Mouse (Mus musculus): ENCODE data around the gene Rassf3. TPM values are rescaled to one million over a fixed set of nuclear protein-coding genes. Genes with fewer than 3 reads are reported as not detected.

The Rassf3 gene
- total RNA-seq, 2 experiments from 2014 or later, result 82.2 to 85.0 TPM

GRCm38 (mm10) chr10:121459124-121459853 lies 16.9 kb downstream of the Rassf3 start:
- no peak for DNase-seq

- DNase-seq, result no peak
Observed at GRCm38 (mm10) chr10:121458408-121458807, 17.7 kb downstream of the Rassf3 start.

GRCm38 (mm10) chr10:121457381-121457780 lies 18.8 kb downstream of the Rassf3 start:
- DNase-seq, result no peak

- DNase-seq, result no peak
Observed at GRCm38 (mm10) chr10:121455517-121455916, 20.6 kb downstream of the Rassf3 start.

- DNase-seq, result no peak
Observed at GRCm38 (mm10) chr10:121454708-121455475, 21.3 kb downstream of the Rassf3 start.

GRCm38 (mm10) chr10:121454033-121454432 lies 22.1 kb downstream of the Rassf3 start:
- DNase-seq, result no peak

- DNase-seq, result no peak
Observed at GRCm38 (mm10) chr10:121445808-121446207, 30.3 kb downstream of the Rassf3 start.

GRCm38 (mm10) chr10:121444198-121444597 lies 31.9 kb downstream of the Rassf3 start:
- no peak for DNase-seq

- DNase-seq, result no peak
Observed at GRCm38 (mm10) chr10:121443791-121444190, 32.4 kb downstream of the Rassf3 start.

- DNase-seq, result no peak
Observed at GRCm38 (mm10) chr10:121439310-121439731, 36.8 kb downstream of the Rassf3 start.

- no peak for DNase-seq
Observed at GRCm38 (mm10) chr10:121438109-121438508, 38.0 kb downstream of the Rassf3 start.

GRCm38 (mm10) chr10:121436693-121437092 lies 39.5 kb downstream of the Rassf3 start:
- no peak for DNase-seq

GRCm38 (mm10) chr10:121436258-121436645 lies 39.9 kb downstream of the Rassf3 start:
- DNase-seq, result no peak

GRCm38 (mm10) chr10:121435546-121436257 lies 40.4 kb downstream of the Rassf3 start:
- no peak for DNase-seq

GRCm38 (mm10) chr10:121434441-121435103 lies 41.6 kb downstream of the Rassf3 start:
- DNase-seq, result no peak

GRCm38 (mm10) chr10:121432635-121433280 lies 43.4 kb downstream of the Rassf3 start:
- DNase-seq, result no peak

GRCm38 (mm10) chr10:121432041-121432634 lies 44.0 kb downstream of the Rassf3 start:
- peak; percentile 55 for DNase-seq

- DNase-seq, result no peak
Observed at GRCm38 (mm10) chr10:121430764-121431540, 45.2 kb downstream of the Rassf3 start.

- DNase-seq, result peak; percentile 49
Observed at GRCm38 (mm10) chr10:121429981-121430682, 46.0 kb downstream of the Rassf3 start.

GRCm38 (mm10) chr10:121429581-121429980 lies 46.6 kb downstream of the Rassf3 start:
- no peak for DNase-seq
